Mouse (Mus musculus) embryonic stem cell, embryonic (primary cell): ENCODE measurements around the gene Sh3bp2.

Experiments
- CTCF ChIA-PET, 4 experiments: fragments of 300-600 bp in 2 of 4; fragments of 350-600 bp in 2 of 4; sonication (Branson Sonifier 250); formaldehyde crosslinking; loops; one replicate each; lab custom pipeline; 2022; ENCODE audit warnings: inconsistent platforms in 2 of 4; lab: Charles Lee
- POLR2A ChIA-PET, 4 experiments: fragments of 300-600 bp in 2 of 4; fragments of 350-600 bp in 2 of 4; sonication (Branson Sonifier 250); formaldehyde crosslinking; loops; one replicate each; lab custom pipeline; 2022; ENCODE audit warnings: antibody characterized with exemption in 4 of 4, inconsistent platforms in 1 of 4; lab: Charles Lee

Gene Sh3bp2

GRCm38 (mm10) chr5:34535831-34536230 lies 10.2 kb downstream of the Sh3bp2 start:
- CTCF ChIA-PET = interaction anchor here in 2 of 4 experiments (0.6 to 1.8 kb wide), 2 partner anchors 11 to 1296 kb away, joined by 3 to 6 read pairs; no protein-coding TSS in a partner anchor

GRCm38 (mm10) chr5:34538079-34538478 lies 12.4 kb downstream of the Sh3bp2 start:
- POLR2A ChIA-PET = interaction anchor here in 3 of 4 experiments (0.7 to 2.6 kb wide), 14 partner anchors 10 to 369 kb away, joined by 3 to 16 read pairs (median 5); partner anchors contain the start of genes Grk4 (in 1 of the 3), Haus3 (in 1 of the 3), Mfsd10 (in 1 of the 3) and Nop14 (in 1 of the 3)
- CTCF ChIA-PET = interaction anchor here in 3 of 4 experiments (0.8 to 1.8 kb wide), 18 partner anchors 9 to 328 kb away, joined by 3 to 15 read pairs (median 5); partner anchors contain the start of genes Grk4 (in 3 of the 3), Mfsd10 (in 2 of the 3), Nop14 (in 1 of the 3) and Tnip2 (in 1 of the 3)

More at GRCm38 (mm10) chr5:34535831-34536230, 10.2 kb downstream of the Sh3bp2 start:
- POLR2A ChIA-PET = interaction anchor here in 2 of 4 experiments (0.8 to 1.0 kb wide), 3 partner anchors 10 to 100 kb away, joined by 3 to 4 read pairs (median 3); partner anchors contain the start of gene Tnip2 (in 1 of the 2)

GRCm38 (mm10) chr5:34538527-34538926 lies 12.9 kb downstream of the Sh3bp2 start:
- ChIA-PET POLR2A (interaction anchor here in 3 of 4 experiments (0.7 to 2.6 kb wide), 19 partner anchors 10 to 370 kb away, joined by 3 to 16 read pairs (median 4); partner anchors contain the start of genes Grk4 (in 2 of the 3), Nop14 (in 2 of the 3), Add1 (in 1 of the 3) and Haus3 (in 1 of the 3)), CTCF (interaction anchor here (0.5 to 1.8 kb wide), 43 partner anchors 9 to 1182 kb away, joined by 3 to 15 read pairs (median 4); partner anchors contain the start of genes Grk4 (in 3 of the 4), Mfsd10 (in 2 of the 4), Add1 (in 1 of the 4) and Nop14 (in 1 of the 4))

- CTCF ChIA-PET = interaction anchor here (0.5 to 1.8 kb wide), 44 partner anchors 8 to 1182 kb away, joined by 3 to 15 read pairs (median 4); partner anchors contain the start of genes Grk4 (in 3 of the 4), Mfsd10 (in 2 of the 4), Add1 (in 1 of the 4) and Nop14 (in 1 of the 4)
- POLR2A ChIA-PET = interaction anchor here in 3 of 4 experiments (0.8 to 2.6 kb wide), 20 partner anchors 10 to 370 kb away, joined by 3 to 16 read pairs (median 4); partner anchors contain the start of genes Grk4 (in 2 of the 3), Nop14 (in 2 of the 3), Add1 (in 1 of the 3) and Haus3 (in 1 of the 3)
Observed at GRCm38 (mm10) chr5:34539121-34539520, 13.5 kb downstream of the Sh3bp2 start.

- ChIA-PET CTCF (interaction anchor here in 3 of 4 experiments (0.5 to 2.4 kb wide), 5 partner anchors 92 to 865 kb away, joined by 3 to 8 read pairs (median 5); no protein-coding TSS in a partner anchor), POLR2A (interaction anchor here in 3 of 4 experiments (0.6 to 2.2 kb wide), 8 partner anchors 8 to 117 kb away, joined by 3 to 8 read pairs (median 6); partner anchors contain the start of genes Mfsd10 (in 3 of the 3), Add1 (in 1 of the 3), Grk4 (in 1 of the 3) and Nop14 (in 1 of the 3))
Observed at GRCm38 (mm10) chr5:34542166-34542565, 16.5 kb downstream of the Sh3bp2 start.

- POLR2A ChIA-PET = interaction anchor here in 3 of 4 experiments (0.6 to 2.2 kb wide), 8 partner anchors 28 to 93 kb away, joined by 3 to 10 read pairs (median 4); partner anchors contain the start of genes Mfsd10 (in 2 of the 3), Add1 (in 1 of the 3) and Tnip2 (in 1 of the 3)
- CTCF ChIA-PET = interaction anchor here in 1 of 4 experiments (2.4 kb wide), 1 partner anchor 100 kb away, joined by 8 read pairs; no protein-coding TSS in a partner anchor
Observed at GRCm38 (mm10) chr5:34543114-34543513, 17.5 kb downstream of the Sh3bp2 start.

GRCm38 (mm10) chr5:34547410-34547809 lies 21.8 kb downstream of the Sh3bp2 start:
- CTCF ChIA-PET = interaction anchor here (0.5 to 5.1 kb wide), 36 partner anchors 8 to 1866 kb away, joined by 3 to 46 read pairs (median 4); partner anchors contain the start of genes Grk4 (in 2 of the 4), Nop14 (in 2 of the 4) and Mfsd10 (in 1 of the 4)
- POLR2A ChIA-PET = interaction anchor here (0.8 to 3.3 kb wide), 15 partner anchors 22 to 360 kb away, joined by 3 to 12 read pairs (median 3); partner anchors contain the start of genes Nop14 (in 4 of the 4), Grk4 (in 3 of the 4), Add1 (in 1 of the 4) and Mfsd10 (in 1 of the 4)

GRCm38 (mm10) chr5:34549135-34549482 lies 23.5 kb downstream of the Sh3bp2 start:
- POLR2A ChIA-PET = interaction anchor here in 3 of 4 experiments (0.9 to 3.3 kb wide), 7 partner anchors 10 to 111 kb away, joined by 3 to 12 read pairs (median 4); partner anchors contain the start of genes Grk4 (in 3 of the 3), Nop14 (in 2 of the 3) and Mfsd10 (in 1 of the 3)
- CTCF ChIA-PET = interaction anchor here (0.6 to 5.1 kb wide), 11 partner anchors 10 to 111 kb away, joined by 3 to 46 read pairs (median 5); partner anchors contain the start of genes Grk4 (in 1 of the 4) and Nop14 (in 1 of the 4)

GRCm38 (mm10) chr5:34549483-34550221 lies 24.0 kb downstream of the Sh3bp2 start:
- POLR2A ChIA-PET = interaction anchor here in 3 of 4 experiments (1.0 to 3.3 kb wide), 5 partner anchors 33 to 111 kb away, joined by 3 to 12 read pairs (median 6); partner anchors contain the start of genes Grk4 (in 3 of the 3), Nop14 (in 3 of the 3) and Mfsd10 (in 1 of the 3)
- CTCF ChIA-PET = interaction anchor here (0.6 to 5.1 kb wide), 11 partner anchors 11 to 110 kb away, joined by 3 to 46 read pairs (median 5); partner anchors contain the start of genes Grk4 (in 1 of the 4) and Nop14 (in 1 of the 4)

- CTCF ChIA-PET = interaction anchor here in 3 of 4 experiments (0.6 to 2.3 kb wide), 4 partner anchors 11 to 958 kb away, joined by 3 to 12 read pairs (median 6); no protein-coding TSS in a partner anchor
- POLR2A ChIA-PET = interaction anchor here in 3 of 4 experiments (0.6 to 1.6 kb wide), 7 partner anchors 8 to 110 kb away, joined by 3 to 8 read pairs (median 4); partner anchors contain the start of genes Grk4 (in 2 of the 3), Nop14 (in 2 of the 3) and Mfsd10 (in 1 of the 3)
Observed at GRCm38 (mm10) chr5:34550251-34550650, 24.6 kb downstream of the Sh3bp2 start.

GRCm38 (mm10) chr5:34551821-34552220 lies 26.2 kb downstream of the Sh3bp2 start:
- ChIA-PET CTCF (interaction anchor here in 1 of 4 experiments (0.9 kb wide), 1 partner anchor 91 kb away, joined by 3 read pairs; no protein-coding TSS in a partner anchor), POLR2A (interaction anchor here in 1 of 4 experiments (1.5 kb wide), 1 partner anchor 22 kb away, joined by 5 read pairs; the partner anchor contains the start of gene Add1)

- ChIA-PET CTCF (interaction anchor here in 2 of 4 experiments (0.7 to 1.6 kb wide), 3 partner anchors 17 to 96 kb away, joined by 3 read pairs; partner anchors contain the start of gene Nop14 (in 1 of the 2)), POLR2A (interaction anchor here in 2 of 4 experiments (0.8 to 5.2 kb wide), 9 partner anchors 9 to 98 kb away, joined by 3 to 30 read pairs (median 5); partner anchors contain the start of genes Add1 (in 2 of the 2), Grk4 (in 2 of the 2), Nop14 (in 2 of the 2) and Mfsd10 (in 1 of the 2))
Observed at GRCm38 (mm10) chr5:34563854-34564253, 38.2 kb downstream of the Sh3bp2 start.

- POLR2A ChIA-PET = interaction anchor here in 2 of 4 experiments (0.8 to 5.2 kb wide), 9 partner anchors 9 to 98 kb away, joined by 3 to 30 read pairs (median 5); partner anchors contain the start of genes Add1 (in 2 of the 2), Grk4 (in 2 of the 2), Nop14 (in 2 of the 2) and Mfsd10 (in 1 of the 2)
- CTCF ChIA-PET = interaction anchor here in 2 of 4 experiments (1.1 to 1.6 kb wide), 2 partner anchors 18 to 95 kb away, joined by 3 read pairs; partner anchors contain the start of gene Nop14 (in 1 of the 2)
Observed at GRCm38 (mm10) chr5:34564291-34564690, 38.7 kb downstream of the Sh3bp2 start.

- CTCF ChIA-PET = interaction anchor here in 2 of 4 experiments (0.5 to 0.7 kb wide), 4 partner anchors 52 to 1820 kb away, joined by 3 to 7 read pairs (median 4); partner anchors contain the start of gene Tnip2 (in 1 of the 2)
- POLR2A ChIA-PET = interaction anchor here in 3 of 4 experiments (0.6 to 5.2 kb wide), 7 partner anchors 7 to 95 kb away, joined by 3 to 30 read pairs (median 5); partner anchors contain the start of genes Add1 (in 3 of the 3), Grk4 (in 1 of the 3) and Nop14 (in 1 of the 3)
Observed at GRCm38 (mm10) chr5:34565545-34566283, 40.1 kb downstream of the Sh3bp2 start.

- ChIA-PET POLR2A (interaction anchor here in 2 of 4 experiments (0.5 to 3.4 kb wide), 2 partner anchors 8 to 64 kb away, joined by 3 to 20 read pairs; no protein-coding TSS in a partner anchor), CTCF (no interaction called here)
Observed at GRCm38 (mm10) chr5:34571551-34571950, 45.9 kb downstream of the Sh3bp2 start.
